8 mouse cellular contexts compared by ENCODE assay signal in the genomic region with DNA sequence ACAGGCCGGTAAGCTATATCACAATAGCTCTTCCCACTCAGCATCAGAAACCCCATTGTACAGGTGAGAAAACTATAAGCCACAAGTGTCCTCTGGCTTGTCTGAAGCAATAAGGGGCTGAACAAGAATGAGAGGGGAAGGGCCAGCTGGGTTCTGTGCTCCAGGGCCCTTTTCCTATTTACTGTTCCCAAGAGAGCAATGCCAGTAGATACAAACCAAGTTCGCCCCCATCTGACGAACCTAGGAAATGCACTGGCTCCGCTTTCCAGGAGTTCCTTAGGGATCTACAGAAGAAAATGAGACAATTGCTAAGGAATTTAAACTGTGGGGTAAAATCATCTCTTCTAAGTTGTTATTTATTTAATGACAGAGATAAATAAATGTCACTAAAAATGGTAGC. TPM values are rescaled to one million over a fixed set of nuclear protein-coding genes. Genes with fewer than 3 reads are reported as not detected.
A peak's percentile ranks its signal among the peaks of the same experiment; 100 is the strongest.
DNase-seq lines count a peak whose midpoint lies in the region; ATAC-seq and TF ChIP-seq lines count a peak whose summit lies in the region.

No protein-coding gene starts in this region.

- H3K9me3 ChIP-seq in MEL (replicated peaks; ENCODE audit: insufficient read depth, low read length): no peaks in the 10 kb centered on the region
- no peaks in the 10 kb centered on the region for H3K9me3 ChIP-seq in neural tube, embryonic 11.5 days (ENCODE audit: control insufficient read depth, low read length)

- H3K4me2 ChIP-seq in neural tube, embryonic 11.5 days (ENCODE audit: low read depth): no peak overlapping the region

- intact Hi-C loops in heart, postnatal 36 days (cut with DNase I): loop anchor here (1.0 kb wide), 2 partner anchors 88 to 236 kb away; no protein-coding TSS in a partner anchor

- no peaks in the 10 kb centered on the region for H3K79me2 ChIP-seq in MEL (ENCODE audit: control insufficient read depth, insufficient read depth, low read length, poor library complexity)

- H3K27ac ChIP-seq in MEL (ENCODE audit: control insufficient read depth, low read depth, low read length): no peak overlapping the region
- H3K27ac ChIP-seq in neural tube, embryonic 11.5 days (ENCODE audit: low read depth, low read length): no peak overlapping the region

- H3K4me3 ChIP-seq in MEL (ENCODE audit: control insufficient read depth in 1 of 2, insufficient read depth in 1 of 2, low read depth in 2 of 2, low read length in 2 of 2): no peak overlapping the region
- no peak overlapping the region for H3K4me3 ChIP-seq in neural tube, embryonic 11.5 days (ENCODE audit: low read depth, low read length)

- TF ChIP-seq EP300 in MEL (IDR thresholded peaks at IDR 0.05; ENCODE audit: low read depth in 1 of 2, low read length in 2 of 2): no peak

- WGBS in neural tube, embryonic 11.5 days: 31% methylated on average over 4 of the region's 4 CpGs

- peak; percentile 3 for DNase-seq in cerebellum, adult 11 months
- DNase-seq in cerebellum, adult 9-11 months: no peak
- DNase-seq in MEL (ENCODE audit: low read depth, low spot score): peak; percentile 16
- peak; percentile 82 for DNase-seq in embryo, embryonic 11 days
- peak; percentile 78 to 79 for DNase-seq in heart, postnatal 36 days
- DNase-seq in layer of hippocampus, postnatal 25 days (ENCODE audit: extremely low spot score in 1 of 2, low spot score in 1 of 2): peak; percentile 60 to 82
- peak; percentile 75 for DNase-seq in neural tube, embryonic 11.5 days (ENCODE audit: low spot score)

- ATAC-seq in neural tube, embryonic 11.5 days (ENCODE audit: insufficient read depth, low FRiP score, low TSS enrichment): no peak
- no peak for ATAC-seq in megakaryocyte progenitor cell, adult 5-6 weeks (replicated peaks; ENCODE audit: poor library complexity)

- no peak for TF ChIP-seq POLR2A in MEL (IDR thresholded peaks at IDR 0.05; ENCODE audit: control insufficient read depth in 1 of 2, insufficient read depth in 1 of 2, low read depth in 1 of 2, low read length in 2 of 2, poor library complexity in 1 of 2)

- H3K27me3 ChIP-seq in MEL (ENCODE audit: control insufficient read depth in 1 of 2, insufficient read depth in 2 of 2, low read length in 2 of 2): peaks cover 4 to 7% of the 10 kb centered on the region in 2 experiments
- no peaks in the 10 kb centered on the region for H3K27me3 ChIP-seq in neural tube, embryonic 11.5 days (ENCODE audit: control insufficient read depth, insufficient read depth, low read length)

- no peak overlapping the region for H3K9ac ChIP-seq in MEL (ENCODE audit: control insufficient read depth, low read depth, low read length, poor library complexity, severe bottlenecking)
- no peak overlapping the region for H3K9ac ChIP-seq in neural tube, embryonic 11.5 days (ENCODE audit: low read length)

- H3K4me1 ChIP-seq in MEL (ENCODE audit: control insufficient read depth in 1 of 2, insufficient read depth in 2 of 2, low read length in 2 of 2): no peaks in the 10 kb centered on the region
- H3K4me1 ChIP-seq in neural tube, embryonic 11.5 days (ENCODE audit: control insufficient read depth, insufficient read depth, low read length): peaks cover 2% of the 10 kb centered on the region; the same call in 1 of the 2 replicates

- peak; percentile 37 for TF ChIP-seq RAD21 in MEL (IDR thresholded peaks at IDR 0.05; ENCODE audit: low read depth, low read length)

- peak; percentile 26 to 51 (median 38); a peak in 5 of 6 replicates for TF ChIP-seq CTCF in MEL (IDR thresholded peaks at IDR 0.05 in 2 of 3, conservative IDR thresholded peaks at IDR 0.05 in 1 of 3; ENCODE audit: control insufficient read depth in 1 of 3, insufficient read depth in 1 of 3, low read depth in 2 of 3, low read length in 3 of 3, poor library complexity in 1 of 3, severe bottlenecking in 1 of 3)

- no peaks in the 10 kb centered on the region for H3K36me3 ChIP-seq in MEL (ENCODE audit: control insufficient read depth in 1 of 2, insufficient read depth in 2 of 2, low read length in 2 of 2)
- H3K36me3 ChIP-seq in neural tube, embryonic 11.5 days (ENCODE audit: control insufficient read depth, insufficient read depth, low read length): no peaks in the 10 kb centered on the region

TF ChIP-seq in MEL, 35 proteins besides CTCF, POLR2A, EP300 and RAD21:
- TF ChIP-seq SMC3 (IDR thresholded peaks at IDR 0.05; ENCODE audit: low read depth, low read length) (peak; percentile 27), MEF2A (IDR thresholded peaks at IDR 0.05; ENCODE audit: extremely low read depth, insufficient replicate concordance, low read depth, low read length, poor library complexity, severe bottlenecking) (no peak), USF2 (IDR thresholded peaks at IDR 0.05; ENCODE audit: borderline replicate concordance in 1 of 2, insufficient read depth in 1 of 2, low read depth in 1 of 2, low read length in 2 of 2) (no peak), TAL1 (IDR thresholded peaks at IDR 0.05; ENCODE audit: low read length) (no peak), MXI1 (IDR thresholded peaks at IDR 0.05; ENCODE audit: low read depth, low read length) (no peak), ZNF384 (IDR thresholded peaks at IDR 0.05; ENCODE audit: low read depth, low read length) (no peak), UBTF (IDR thresholded peaks at IDR 0.05; ENCODE audit: borderline replicate concordance, insufficient read depth, low read depth, low read length) (no peak)

RNA-seq across cellular contexts. Expression of a gene that starts 38.2 kb away (rescaled TPM):
- 146 and 155 TPM in 2 replicates for total RNA-seq in MEL (2012; rRNA removed)
- 100 to 1,000 TPM; 217 to 624 TPM for polyA plus RNA-seq in MEL (2012; ENCODE audit: insufficient read depth in 1 of 2, insufficient read length in 2 of 2, low read depth in 1 of 2, low replicate concordance in 2 of 2, missing spikeins in 1 of 2)
- 100 to 1,000 TPM; 291 to 316 TPM for total RNA-seq in heart, postnatal 36 days (2021)
- total RNA-seq in layer of hippocampus, postnatal 25 days (2021): 100 to 1,000 TPM; 148 to 165 TPM
- polyA plus RNA-seq in neural tube, embryonic 11.5 days (2014; fragmentation: Nextera tagmentation; extraction: Ambion mirVana): 422 and 444 TPM in 2 replicates
- total RNA-seq in megakaryocyte progenitor cell, adult 5-6 weeks (2015): 92.6 and 99.8 TPM in 2 replicates
- 131 and 144 TPM in 2 replicates for total RNA-seq in megakaryocyte progenitor cell, adult 5-6 weeks (2017)
